Mouse (Mus musculus) intestine, embryonic 16.5 days (tissue): ENCODE data around the gene Laptm4a. TPM values are rescaled to one million over a fixed set of nuclear protein-coding genes. Genes with fewer than 3 reads are reported as not detected.

ENCODE experiments used
- ATAC-seq: fragments of 200-750 bp; cut with Nextera tagmentation; 2 replicates; pipeline ENCODE4 v1.8.0; 2017; ENCODE audit warnings: moderate TSS enrichment, moderate library complexity
- H3K27ac ChIP-seq: fragments of 300-500 bp; sonication (generic); 2 replicates; pipeline ENCODE4 v1.5.1; 2014; ENCODE audit warnings: mild to moderate bottlenecking, low read length
- H3K27me3 ChIP-seq: fragments of 300-500 bp; sonication (generic); replicated peaks from 2 replicates; pipeline ENCODE4 v1.6.1; 2014; ENCODE audit warnings: low read length, control low read depth, mixed read lengths; ENCODE audit not compliant: control insufficient read depth, insufficient read depth
- H3K36me3 ChIP-seq: fragments of 300-500 bp; sonication (generic); 2 replicates; pipeline ENCODE4 v1.6.1; 2014; ENCODE audit warnings: low read length, control low read depth; ENCODE audit not compliant: control insufficient read depth, insufficient read depth
- H3K4me1 ChIP-seq: fragments of 300-500 bp; sonication (generic); 2 replicates; pipeline ENCODE4 v1.6.1; 2014; ENCODE audit warnings: low read length, control low read depth, mixed read lengths; ENCODE audit not compliant: control insufficient read depth, insufficient read depth
- H3K4me2 ChIP-seq: fragments of 300-500 bp; sonication (generic); 2 replicates; pipeline ENCODE4 v1.6.1; 2014; ENCODE audit warnings: low read depth, low read length, control low read depth
- H3K4me3 ChIP-seq: fragments of 300-500 bp; sonication (generic); 2 replicates; pipeline ENCODE4 v1.5.1; 2014; ENCODE audit warnings: mild to moderate bottlenecking, low read length
- H3K9ac ChIP-seq: fragments of 300-500 bp; sonication (generic); 2 replicates; pipeline ENCODE4 v1.6.1; 2014; ENCODE audit warnings: low read depth, low read length
- H3K9me3 ChIP-seq: fragments of 300-500 bp; sonication (generic); 2 replicates; pipeline ENCODE4 v1.6.1; 2016; ENCODE audit warnings: low read length, control low read depth; ENCODE audit not compliant: control insufficient read depth
- WGBS: fragments of 180-500 bp; shearing (Covaris S2); extraction: QIAGEN DNeasy Blood & Tissue Kit; methylation state at CpG from one replicate; pipeline ENCODE4 v1.1.7; 2014; 5-methylcytosine and 5-hydroxymethylcytosine counted together
- polyA plus RNA-seq: library from polyadenylated mRNA; unstranded; fragments of >200 nt; fragmentation: Nextera tagmentation; extraction: Ambion mirVana; gene quantifications from 2 replicates; pipeline ENCODE4 v1.2.1, GENCODE M21; 2015

The Laptm4a gene
- polyA plus RNA-seq, 1 experiment from 2014 or later: 257 TPM

GRCm38 (mm10) chr12:8941131-8941615 lies 19.7 kb downstream of the Laptm4a start:
- H3K9ac ChIP-seq: no peak overlapping the region
- no peak for ATAC-seq
- WGBS: 64% methylated on average over 4 of the region's 4 CpGs
- no peak overlapping the region for H3K4me3 ChIP-seq
- H3K36me3 ChIP-seq: peaks cover 14% of the 10 kb centered on the region; the same call in 1 of the 2 replicates
- H3K9me3 ChIP-seq: no peaks in the 10 kb centered on the region
- H3K27me3 ChIP-seq: no peaks in the 10 kb centered on the region
- H3K27ac ChIP-seq: no peak overlapping the region
- H3K4me2 ChIP-seq: no peak overlapping the region
- H3K4me1 ChIP-seq: no peaks in the 10 kb centered on the region

- peaks cover 12% of the 10 kb centered on the region; the same call in 1 of the 2 replicates for H3K36me3 ChIP-seq
- H3K27me3 ChIP-seq: no peaks in the 10 kb centered on the region
- H3K4me2 ChIP-seq: no peak overlapping the region
- H3K27ac ChIP-seq: no peak overlapping the region
- ATAC-seq: no peak
- H3K9me3 ChIP-seq: no peaks in the 10 kb centered on the region
- no peak overlapping the region for H3K9ac ChIP-seq
- 57% methylated on average over 4 of the region's 4 CpGs for WGBS
- no peak overlapping the region for H3K4me3 ChIP-seq
- H3K4me1 ChIP-seq: no peaks in the 10 kb centered on the region
Observed at GRCm38 (mm10) chr12:8941699-8942392, 20.4 kb downstream of the Laptm4a start.

GRCm38 (mm10) chr12:8947163-8947562 lies 25.7 kb downstream of the Laptm4a start:
- H3K27me3 ChIP-seq: 0 out of 2 replicates have a peak, but pooled peaks cover 7% of the 10 kb centered on the region
- H3K9ac ChIP-seq: no peak overlapping the region; the same call in 1 of the 2 replicates

GRCm38 (mm10) chr12:8947714-8948464 lies 26.4 kb downstream of the Laptm4a start, which contains the start of gene Matn3:
Gene Matn3 (plus strand): TSS chr12:8947929.
- no peaks in the 10 kb centered on the region for H3K36me3 ChIP-seq
- H3K9ac ChIP-seq: peak within 1 kb of the TSS; percentile 62
- H3K27me3 ChIP-seq: 0 out of 2 replicates have a peak, but pooled peaks cover 7% of the 10 kb centered on the region
- H3K4me1 ChIP-seq: peaks cover 10% of the 10 kb centered on the region; the same call in 1 of the 2 replicates
- peak within 1 kb of the TSS; percentile 98 for H3K4me2 ChIP-seq
- H3K4me3 ChIP-seq: peak within 1 kb of the TSS; percentile 52
- H3K9me3 ChIP-seq: no peaks in the 10 kb centered on the region
- WGBS: 1% methylated on average over 42 of the region's 42 CpGs
- peak; percentile 78 for ATAC-seq
- no peak within 1 kb of the TSS for H3K27ac ChIP-seq

More at GRCm38 (mm10) chr12:8947163-8947562, 25.7 kb downstream of the Laptm4a start:
- 49% methylated on average over 9 of the region's 9 CpGs for WGBS
- Histone ChIP-seq H3K27ac (no peak overlapping the region), H3K4me2 (peak overlapping the region; percentile 98), H3K9me3 (no peaks in the 10 kb centered on the region), H3K36me3 (no peaks in the 10 kb centered on the region), H3K4me3 (peak overlapping the region; percentile 52; the same call in 1 of the 2 replicates), H3K4me1 (peaks cover 10% of the 10 kb centered on the region; the same call in 1 of the 2 replicates)
- no peak for ATAC-seq

GRCm38 (mm10) chr12:8953136-8953535 lies 31.7 kb downstream of the Laptm4a start:
- 78% methylated on average over 10 of the region's 10 CpGs for WGBS
- 0 out of 2 replicates have a peak, but pooled peaks cover 5% of the 10 kb centered on the region for H3K27me3 ChIP-seq
- H3K27ac ChIP-seq: no peak overlapping the region
- ATAC-seq: no peak
- H3K9me3 ChIP-seq: no peaks in the 10 kb centered on the region
- no peak overlapping the region for H3K4me2 ChIP-seq
- peaks cover 2% of the 10 kb centered on the region; the same call in 1 of the 2 replicates for H3K4me1 ChIP-seq
- H3K36me3 ChIP-seq: no peaks in the 10 kb centered on the region
- H3K4me3 ChIP-seq: no peak overlapping the region
- no peak overlapping the region for H3K9ac ChIP-seq

- H3K9me3 ChIP-seq: no peaks in the 10 kb centered on the region
- no peak overlapping the region for H3K9ac ChIP-seq
- no peaks in the 10 kb centered on the region for H3K27me3 ChIP-seq
- no peak overlapping the region for H3K4me2 ChIP-seq
- H3K36me3 ChIP-seq: no peaks in the 10 kb centered on the region
- 58% methylated on average over 9 of the region's 9 CpGs for WGBS
- H3K4me3 ChIP-seq: no peak overlapping the region
- no peak overlapping the region for H3K27ac ChIP-seq
- H3K4me1 ChIP-seq: no peaks in the 10 kb centered on the region
- ATAC-seq: no peak
Observed at GRCm38 (mm10) chr12:8954161-8954561, 32.7 kb downstream of the Laptm4a start.

GRCm38 (mm10) chr12:8961607-8962316 lies 40.3 kb downstream of the Laptm4a start:
- 66% methylated on average over 9 of the region's 9 CpGs for WGBS
- Histone ChIP-seq H3K4me1 (no peaks in the 10 kb centered on the region), H3K4me2 (no peak overlapping the region), H3K36me3 (no peaks in the 10 kb centered on the region), H3K4me3 (no peak overlapping the region), H3K9me3 (no peaks in the 10 kb centered on the region), H3K27me3 (no peaks in the 10 kb centered on the region), H3K27ac (no peak overlapping the region), H3K9ac (no peak overlapping the region)
- no peak for ATAC-seq

GRCm38 (mm10) chr12:8969828-8970227 lies 48.4 kb downstream of the Laptm4a start:
- H3K9me3 ChIP-seq: no peaks in the 10 kb centered on the region
- H3K9ac ChIP-seq: no peak overlapping the region
- peak; percentile 68 for ATAC-seq
- H3K4me2 ChIP-seq: no peak overlapping the region
- WGBS: 19% methylated on average over 9 of the region's 9 CpGs
- no peaks in the 10 kb centered on the region for H3K36me3 ChIP-seq
- H3K4me1 ChIP-seq: 0 out of 2 replicates have a peak, but pooled peaks cover 9% of the 10 kb centered on the region
- no peak overlapping the region for H3K4me3 ChIP-seq
- no peak overlapping the region for H3K27ac ChIP-seq
- no peaks in the 10 kb centered on the region for H3K27me3 ChIP-seq
